Mouse (Mus musculus) intestine, postnatal 0 days (tissue): ENCODE measurements at regions not wholly inside any gene's neighbourhood (a gene's known extent, or its start where the extent isn't known, plus 50 kb on each side); places are given as distances from the start of the nearest gene placed in this dataset.
A peak's percentile ranks its signal among the peaks of the same experiment; 100 is the strongest.

Experiments
- ATAC-seq: fragments of 200-750 bp; cut with Nextera tagmentation; 2 replicates; pipeline ENCODE4 v1.8.0; 2017; ENCODE audit warnings: mild to moderate bottlenecking, moderate TSS enrichment, moderate library complexity
- H3K27ac ChIP-seq: fragments of 300-500 bp; sonication (generic); 2 replicates; pipeline ENCODE4 v1.5.1; 2014; ENCODE audit warnings: mild to moderate bottlenecking, low read depth, low read length, moderate library complexity
- H3K27me3 ChIP-seq: fragments of 300-500 bp; sonication (generic); replicated peaks from 2 replicates; pipeline ENCODE4 v1.6.1; 2014; ENCODE audit warnings: low read length, mixed read lengths; ENCODE audit not compliant: control insufficient read depth, insufficient read depth
- H3K36me3 ChIP-seq: fragments of 300-500 bp; sonication (generic); 2 replicates; pipeline ENCODE4 v1.6.1; 2014; ENCODE audit warnings: mild to moderate bottlenecking, moderate library complexity; ENCODE audit not compliant: control insufficient read depth, insufficient read depth
- H3K4me1 ChIP-seq: fragments of 300-500 bp; sonication (generic); replicated peaks from 2 replicates; pipeline ENCODE4 v1.6.1; 2014; ENCODE audit warnings: antibody characterized with exemption, low read length, mixed read lengths; ENCODE audit not compliant: control insufficient read depth, insufficient read depth
- H3K4me2 ChIP-seq: fragments of 300-500 bp; sonication (generic); replicated peaks from 2 replicates; pipeline ENCODE4 v1.6.1; 2014; ENCODE audit warnings: low read depth, mild to moderate bottlenecking, moderate library complexity
- H3K4me3 ChIP-seq: fragments of 300-500 bp; sonication (generic); 2 replicates; pipeline ENCODE4 v1.5.1; 2014; ENCODE audit warnings: low read depth, low read length
- H3K9ac ChIP-seq: fragments of 300-500 bp; sonication (generic); 2 replicates; pipeline ENCODE4 v1.6.1; 2014; ENCODE audit warnings: mild to moderate bottlenecking, low read depth, low read length
- H3K9me3 ChIP-seq: fragments of 300-500 bp; sonication (generic); 2 replicates; pipeline ENCODE4 v1.6.1; 2016; ENCODE audit warnings: mixed run types; ENCODE audit not compliant: control insufficient read depth
- CTCF ChIP-seq: sonication (generic); IDR thresholded peaks from 2 replicates; pipeline ENCODE4 v1.5.1; 2016; ENCODE audit warnings: low read depth, mild to moderate bottlenecking, control low read depth, antibody characterized with exemption, moderate library complexity
- WGBS: fragments of 180-500 bp; shearing (Covaris S2); extraction: QIAGEN DNeasy Blood & Tissue Kit; methylation state at CpG from one replicate; pipeline ENCODE4 v1.1.7; 2014; 5-methylcytosine and 5-hydroxymethylcytosine counted together

GRCm38 (mm10) chr3:78635386-78635785 lies 650.9 kb downstream of the Rapgef2 start:
- WGBS = 64% methylated on average over 4 of the region's 4 CpGs
- no peak for ATAC-seq
- no peaks in the 10 kb centered on the region for H3K27me3 ChIP-seq
- H3K4me2 ChIP-seq = no peak overlapping the region
- no peaks in the 10 kb centered on the region for H3K9me3 ChIP-seq
- no peak for TF ChIP-seq CTCF
- no peak overlapping the region for H3K27ac ChIP-seq
- H3K9ac ChIP-seq = no peak overlapping the region
- no peaks in the 10 kb centered on the region for H3K4me1 ChIP-seq
- H3K36me3 ChIP-seq = no peaks in the 10 kb centered on the region
- H3K4me3 ChIP-seq = no peak overlapping the region

DNA sequence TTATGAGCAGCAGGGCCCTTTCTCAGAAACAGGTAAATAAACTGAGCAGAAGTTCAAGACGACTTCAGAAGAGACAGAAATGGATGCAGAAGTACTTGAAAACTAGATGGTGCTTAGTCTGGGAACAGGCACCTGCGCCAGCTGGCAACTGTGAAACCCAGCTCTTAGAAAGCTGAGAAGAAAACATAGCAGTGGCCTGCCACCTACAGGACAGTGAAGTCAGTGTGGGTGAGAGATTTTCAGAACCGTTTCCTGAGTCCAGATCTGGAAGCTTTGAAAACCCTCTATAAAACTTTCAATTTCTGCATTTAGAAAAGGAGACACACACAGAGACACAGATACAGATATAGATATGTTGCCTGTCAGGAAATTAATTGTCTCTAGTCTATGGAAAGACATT lies 667.4 kb downstream of the Rapgef2 start:
- 32% methylated on average over 3 of the region's 3 CpGs for WGBS
- TF ChIP-seq CTCF = peak; percentile 65
- Histone ChIP-seq H3K4me2 (no peak overlapping the region), H3K9ac (no peak overlapping the region), H3K36me3 (no peaks in the 10 kb centered on the region), H3K4me3 (no peak overlapping the region), H3K27ac (no peak overlapping the region), H3K27me3 (no peaks in the 10 kb centered on the region), H3K9me3 (no peaks in the 10 kb centered on the region), H3K4me1 (no peaks in the 10 kb centered on the region)
- no peak for ATAC-seq

DNA sequence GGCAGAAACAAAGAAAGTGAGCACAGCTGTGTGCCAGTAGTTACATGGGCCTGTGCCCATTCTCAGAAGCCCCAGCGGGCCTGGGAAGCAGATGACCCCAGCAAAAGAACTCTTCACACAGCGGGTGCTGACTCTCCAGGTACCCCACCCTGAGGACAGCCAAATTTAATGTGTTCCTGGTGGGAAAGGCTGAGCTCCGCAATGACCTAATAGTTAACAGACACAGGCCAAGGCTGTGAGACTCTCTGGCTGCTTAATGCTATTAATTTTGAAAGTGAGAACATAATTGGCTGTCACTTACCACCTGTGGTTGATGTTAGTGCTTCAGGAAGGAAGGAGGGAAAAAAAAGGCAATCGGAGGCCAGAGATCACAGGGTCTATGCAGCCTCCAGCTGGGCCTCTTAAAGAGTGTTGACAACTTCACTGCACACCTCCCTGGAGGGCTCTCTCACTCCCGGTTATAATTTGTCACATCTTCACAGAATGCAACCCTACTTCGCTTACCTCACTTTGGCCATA lies 691.5 kb downstream of the Rapgef2 start:
- H3K27ac ChIP-seq = no peak overlapping the region
- H3K36me3 ChIP-seq = no peaks in the 10 kb centered on the region
- H3K9ac ChIP-seq = no peak overlapping the region
- H3K9me3 ChIP-seq = no peaks in the 10 kb centered on the region
- 33% methylated on average over 6 of the region's 6 CpGs for WGBS
- no peak overlapping the region for H3K4me3 ChIP-seq
- no peak overlapping the region for H3K4me2 ChIP-seq
- ATAC-seq = no peak
- no peak for TF ChIP-seq CTCF
- H3K27me3 ChIP-seq = no peaks in the 10 kb centered on the region
- no peaks in the 10 kb centered on the region for H3K4me1 ChIP-seq

DNA sequence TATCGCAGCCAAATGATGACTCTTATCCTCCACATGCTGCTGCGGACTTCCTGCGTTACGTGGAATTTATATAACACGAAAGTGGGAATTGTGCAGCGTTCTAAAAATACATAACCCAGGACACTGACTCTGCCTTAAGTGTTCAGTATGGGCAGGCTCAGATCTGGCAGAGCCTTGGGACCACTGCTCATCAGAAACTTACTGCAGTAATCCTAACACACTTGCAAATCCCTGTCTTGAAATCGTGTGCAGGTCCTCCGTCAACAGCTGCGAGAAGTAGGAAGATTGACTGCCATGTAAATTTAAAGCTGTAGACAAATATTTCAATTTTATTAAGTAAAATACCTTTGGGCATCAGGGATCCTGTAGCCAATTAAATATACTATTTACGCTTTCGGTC lies 692.0 kb downstream of the Rapgef2 start:
- WGBS = 72% methylated on average over 11 of the region's 11 CpGs
- no peak for TF ChIP-seq CTCF
- no peak for ATAC-seq

DNA sequence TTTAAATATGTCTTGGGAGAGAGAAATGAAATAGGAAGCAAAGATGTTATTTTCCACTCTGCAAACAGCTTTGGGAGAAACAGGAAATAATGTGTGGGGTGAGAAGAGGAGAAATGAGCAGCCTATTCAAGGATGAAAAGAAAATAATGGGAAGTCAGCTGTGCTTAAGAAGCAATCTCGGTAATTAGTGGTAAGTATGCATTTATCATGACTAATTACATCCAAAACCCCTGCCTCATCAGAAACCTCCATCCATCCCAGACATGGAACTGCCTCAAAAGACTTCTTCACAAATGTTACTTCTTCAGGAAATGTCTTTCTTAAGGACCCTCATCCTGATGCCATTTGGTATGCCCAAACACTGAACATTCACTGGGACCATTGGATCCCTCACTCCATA lies 699.7 kb downstream of the Rapgef2 start:
- TF ChIP-seq CTCF = no peak
- Histone ChIP-seq H3K36me3 (no peaks in the 10 kb centered on the region), H3K9me3 (no peaks in the 10 kb centered on the region), H3K4me1 (no peaks in the 10 kb centered on the region), H3K4me2 (no peak overlapping the region), H3K4me3 (no peak overlapping the region), H3K27me3 (no peaks in the 10 kb centered on the region), H3K9ac (no peak overlapping the region), H3K27ac (no peak overlapping the region)
- ATAC-seq = no peak
- WGBS = 83% methylated on average over 1 of the region's 1 CpGs

More for the DNA sequence above, 692.0 kb downstream of the Rapgef2 start:
- Histone ChIP-seq H3K9me3 (no peaks in the 10 kb centered on the region), H3K4me1 (no peaks in the 10 kb centered on the region), H3K36me3 (no peaks in the 10 kb centered on the region), H3K4me3 (no peak overlapping the region), H3K4me2 (no peak overlapping the region), H3K9ac (no peak overlapping the region), H3K27me3 (no peaks in the 10 kb centered on the region), H3K27ac (no peak overlapping the region)

DNA sequence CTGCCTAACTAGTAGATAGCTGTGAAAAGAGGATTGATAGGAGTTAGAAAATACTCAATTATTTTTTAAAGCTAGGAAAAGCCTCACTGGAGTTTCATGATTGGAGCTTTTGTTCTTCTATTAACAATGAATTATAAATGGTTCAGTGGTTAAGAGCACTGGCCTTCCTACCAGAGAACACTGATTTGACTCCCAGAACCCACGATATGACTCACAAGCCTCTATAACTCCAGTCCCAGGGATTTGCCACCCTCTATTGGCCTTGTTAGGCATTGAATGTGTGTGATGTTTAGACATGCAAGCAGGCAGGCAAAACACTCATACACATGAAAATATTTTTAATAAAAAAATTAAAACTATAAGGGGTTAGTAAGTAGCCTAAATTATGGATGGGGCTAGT lies 704.4 kb downstream of the Rapgef2 start:
- 35% methylated on average over 1 of the region's 1 CpGs for WGBS
- Histone ChIP-seq H3K9ac (no peak overlapping the region), H3K27ac (no peak overlapping the region), H3K36me3 (no peaks in the 10 kb centered on the region), H3K4me3 (no peak overlapping the region), H3K9me3 (no peaks in the 10 kb centered on the region), H3K4me1 (no peaks in the 10 kb centered on the region), H3K4me2 (no peak overlapping the region), H3K27me3 (no peaks in the 10 kb centered on the region)
- TF ChIP-seq CTCF = peak; percentile 49
- no peak for ATAC-seq

- 68% methylated on average over 3 of the region's 3 CpGs for WGBS
- no peak overlapping the region for H3K4me2 ChIP-seq
- H3K9me3 ChIP-seq = no peaks in the 10 kb centered on the region
- no peaks in the 10 kb centered on the region for H3K36me3 ChIP-seq
- TF ChIP-seq CTCF = no peak
- no peaks in the 10 kb centered on the region for H3K27me3 ChIP-seq
- ATAC-seq = no peak
- H3K27ac ChIP-seq = no peak overlapping the region
- H3K4me3 ChIP-seq = no peak overlapping the region
- no peaks in the 10 kb centered on the region for H3K4me1 ChIP-seq
- H3K9ac ChIP-seq = no peak overlapping the region
Observed at GRCm38 (mm10) chr3:78581100-78581499, 705.2 kb downstream of the Rapgef2 start.
